Mouse (Mus musculus): Measurements from ENCODE around the gene Cox6a2. TPM values are rescaled to one million over a fixed set of nuclear protein-coding genes. Genes with fewer than 3 reads are reported as not detected.

Cox6a2 gene
- total and polyA plus RNA-seq, 3 experiments = 0.70 to 4.1 (median 1.1) TPM

DNA sequence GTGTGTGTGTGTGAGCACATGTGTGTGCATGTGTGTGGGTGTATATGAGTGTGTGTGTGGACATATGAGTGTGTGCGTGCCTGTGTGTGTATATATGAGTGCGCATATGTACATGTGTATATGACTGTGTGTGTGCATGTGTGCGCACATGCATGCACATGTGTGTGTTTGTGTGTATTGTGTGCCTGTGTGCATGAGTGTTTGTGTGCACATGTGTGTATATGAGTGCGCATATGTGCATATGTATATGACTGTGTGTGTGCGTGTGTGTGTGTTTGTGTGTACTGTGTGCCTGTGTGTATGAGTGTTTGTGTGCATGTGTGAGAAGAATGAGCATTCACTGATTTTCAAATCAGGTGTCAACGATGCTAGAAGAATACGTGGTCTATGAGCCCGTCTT is 2.0 kb downstream of the Cox6a2 start:
- H3K27me3 ChIP-seq (replicated peaks) = peaks cover 24% of the 10 kb centered on the region
- H3K4me2 ChIP-seq (ENCODE audit: insufficient read depth, low read depth, poor library complexity, severe bottlenecking) = no peak overlapping the region
- H3K4me3 ChIP-seq (replicated peaks in 1 of 3; ENCODE audit: low read depth in 2 of 3, low read length in 2 of 3, poor library complexity in 1 of 3) = no peak overlapping the region
- H3K9ac ChIP-seq (ENCODE audit: insufficient read depth, low read depth) = no peak overlapping the region
- no peaks in the 10 kb centered on the region for H3K9me3 ChIP-seq (replicated peaks; ENCODE audit: low read length)
- H3K27ac ChIP-seq (ENCODE audit: insufficient read depth, low read depth) = no peak overlapping the region
- dilution Hi-C loops (cut with MboI; ENCODE audit: extremely low pct_ligation_motif_present, extremely low pct_unique_long_range_greater_than_20kb, low sequenced_read_pairs) (no loop called here), in situ Hi-C loops (cut with MboI; ENCODE audit: low pct_ligation_motif_present, low pct_unique_long_range_greater_than_20kb, low sequenced_read_pairs) (loop anchor here (10.0 kb wide), 1 partner anchor 209 kb away; the partner anchor contains the start of gene Pycard)
- H3K79me2 ChIP-seq (replicated peaks; ENCODE audit: control insufficient read depth, extremely low read depth, insufficient read depth, poor library complexity, severe bottlenecking) = no peaks in the 10 kb centered on the region
- H3K4me1 ChIP-seq (ENCODE audit: control insufficient read depth in 1 of 2, insufficient read depth in 2 of 2) = no peaks in the 10 kb centered on the region; a peak in 1 of 4 replicates
- TF ChIP-seq USF2 (conservative IDR thresholded peaks at IDR 0.05; ENCODE audit: low read depth, low read length) (no peak), ELF1 (IDR thresholded peaks at IDR 0.05; ENCODE audit: low read depth, low read length) (no peak), CHD2 (IDR thresholded peaks at IDR 0.05; ENCODE audit: low read length) (no peak), ETS1 (conservative IDR thresholded peaks at IDR 0.05; ENCODE audit: low read depth, low read length) (no peak), GABPA (IDR thresholded peaks at IDR 0.05; ENCODE audit: insufficient replicate concordance, low read depth, low read length) (no peak), PAX5 (IDR thresholded peaks at IDR 0.05; ENCODE audit: low read length) (no peak), RAD21 (IDR thresholded peaks at IDR 0.05; ENCODE audit: low read depth, low read length) (no peak), NRF1 (IDR thresholded peaks at IDR 0.05; ENCODE audit: low read depth, low read length) (no peak), IRF4 (IDR thresholded peaks at IDR 0.05; ENCODE audit: low read depth, low read length) (no peak), E2F4 (IDR thresholded peaks at IDR 0.05; ENCODE audit: insufficient replicate concordance, low read depth, low read length) (no peak), ZC3H11A (IDR thresholded peaks at IDR 0.05; ENCODE audit: low read depth, low read length) (no peak), HCFC1 (IDR thresholded peaks at IDR 0.05; ENCODE audit: low read depth, low read length) (no peak), UBTF (IDR thresholded peaks at IDR 0.05; ENCODE audit: low read depth, low read length) (no peak), SIN3A (IDR thresholded peaks at IDR 0.05; ENCODE audit: low read length) (no peak), MEF2A (IDR thresholded peaks at IDR 0.05; ENCODE audit: borderline replicate concordance, low read depth, low read length) (no peak), MAX (IDR thresholded peaks at IDR 0.05; ENCODE audit: low read length) (no peak), USF1 (IDR thresholded peaks at IDR 0.05; ENCODE audit: low read depth, low read length) (no peak), RCOR1 (conservative IDR thresholded peaks at IDR 0.05; ENCODE audit: low read depth, low read length) (no peak), MYC (IDR thresholded peaks at IDR 0.05; ENCODE audit: low read depth, low read length) (no peak)
- DNase-seq (ENCODE audit: extremely low read depth) = no peak
- H3K36me3 ChIP-seq (replicated peaks in 1 of 2; ENCODE audit: control insufficient read depth in 1 of 2, insufficient read depth in 1 of 2, low read length in 1 of 2) = no peaks in the 10 kb centered on the region

DNA sequence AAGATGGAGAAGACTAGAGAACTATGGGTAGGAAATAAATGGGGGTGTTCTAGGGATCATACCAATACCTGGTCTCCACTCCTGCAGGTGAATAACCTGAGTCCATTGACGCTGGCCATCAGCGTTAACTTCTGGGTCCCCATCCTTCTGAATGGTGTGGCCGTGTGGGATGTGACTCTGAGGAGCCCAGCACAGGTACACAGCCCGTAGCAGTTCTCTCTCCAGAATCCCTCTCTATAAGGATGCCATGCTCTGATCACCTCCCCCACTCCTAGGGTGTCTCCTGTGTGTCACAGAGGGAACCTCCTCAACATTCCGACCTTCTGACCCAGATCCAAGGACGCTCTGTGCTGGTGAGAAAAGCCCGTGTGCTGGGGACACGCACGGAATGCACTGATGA is 3.1 kb downstream of the Cox6a2 start:
- Histone ChIP-seq H3K79me2 (replicated peaks; ENCODE audit: control insufficient read depth, extremely low read depth, insufficient read depth, poor library complexity, severe bottlenecking) (no peaks in the 10 kb centered on the region), H3K4me2 (ENCODE audit: insufficient read depth, low read depth, poor library complexity, severe bottlenecking) (no peak overlapping the region), H3K9ac (ENCODE audit: insufficient read depth, low read depth) (no peak overlapping the region), H3K9me3 (replicated peaks; ENCODE audit: low read length) (peaks cover 4% of the 10 kb centered on the region), H3K36me3 (replicated peaks in 1 of 2; ENCODE audit: control insufficient read depth in 1 of 2, insufficient read depth in 1 of 2, low read length in 1 of 2) (no peaks in the 10 kb centered on the region), H3K4me3 (replicated peaks in 1 of 3; ENCODE audit: low read depth in 2 of 3, low read length in 2 of 3, poor library complexity in 1 of 3) (no peak overlapping the region), H3K4me1 (ENCODE audit: control insufficient read depth in 1 of 2, insufficient read depth in 2 of 2) (no peaks in the 10 kb centered on the region; a peak in 1 of 4 replicates), H3K27ac (ENCODE audit: insufficient read depth, low read depth) (no peak overlapping the region), H3K27me3 (replicated peaks) (peaks cover 27% of the 10 kb centered on the region)
- dilution Hi-C loops (cut with MboI; ENCODE audit: extremely low pct_ligation_motif_present, extremely low pct_unique_long_range_greater_than_20kb, low sequenced_read_pairs) = no loop called here
- TF ChIP-seq JUN (IDR thresholded peaks at IDR 0.05; ENCODE audit: insufficient read depth, low read depth, low read length) (no peak), USF1 (IDR thresholded peaks at IDR 0.05; ENCODE audit: low read depth, low read length) (no peak), CHD2 (IDR thresholded peaks at IDR 0.05; ENCODE audit: low read length) (no peak), SMC3 (IDR thresholded peaks at IDR 0.05; ENCODE audit: low read depth, low read length) (no peak), POLR2AphosphoS2 (IDR thresholded peaks at IDR 0.05; ENCODE audit: low read depth, low read length) (no peak), POLR2A (IDR thresholded peaks at IDR 0.05; ENCODE audit: low read depth, low read length) (no peak), EP300 (IDR thresholded peaks at IDR 0.05; ENCODE audit: low read length) (no peak), MXI1 (IDR thresholded peaks at IDR 0.05; ENCODE audit: low read depth, low read length) (no peak), MEF2A (IDR thresholded peaks at IDR 0.05; ENCODE audit: borderline replicate concordance, low read depth, low read length) (no peak), ZMIZ1 (IDR thresholded peaks at IDR 0.05; ENCODE audit: low read depth, low read length) (no peak), SIN3A (IDR thresholded peaks at IDR 0.05; ENCODE audit: low read length) (no peak), PAX5 (IDR thresholded peaks at IDR 0.05; ENCODE audit: low read length) (no peak), MAFK (IDR thresholded peaks at IDR 0.05; ENCODE audit: insufficient replicate concordance, low read length) (no peak), GABPA (IDR thresholded peaks at IDR 0.05; ENCODE audit: insufficient replicate concordance, low read depth, low read length) (no peak)
- in situ Hi-C loops (cut with MboI; ENCODE audit: low pct_ligation_motif_present, low pct_unique_long_range_greater_than_20kb, low sequenced_read_pairs) = loop anchor here (10.0 kb wide), 1 partner anchor 208 kb away; the partner anchor contains the start of gene Pycard
- no peak for DNase-seq (ENCODE audit: extremely low read depth)

All from CH12.LX (cell line).